Mouse (Mus musculus) left cerebral cortex, postnatal 25 days (tissue): ENCODE data around the gene Rdh16. TPM values are rescaled to one million over a fixed set of nuclear protein-coding genes. Genes with fewer than 3 reads are reported as not detected.
"Not testable (repeated sequence)": the region's sequence is repeated elsewhere in the genome, so short reads cannot be mapped to it uniquely, and the experiment has no call there.

ENCODE experiments used
- DNase-seq, 2 experiments: peaks; one replicate each; pipeline ENCODE4 v3.0.0; 2022; ENCODE audit warnings: low spot score in 2 of 2, mixed read lengths in 1 of 2
- intact Hi-C: fragments of 180-260 bp; cut with DNase I; formaldehyde crosslinking; loops from one replicate; pipeline ENCODE4 v1.15.1; 2025
- total RNA-seq, 2 experiments: library from RNA; stranded (reverse); gene quantifications; 2 replicates each; pipeline ENCODE4 v1.2.3; 2021

Rdh16 gene
- total RNA-seq, 2 experiments from 2014 or later, result 0.11 to 0.14 TPM

GRCm38 (mm10) chr10:127821806-127822205, 20.9 kb downstream of the Rdh16 start:
- DNase-seq, intact Hi-C loops: not testable (repeated sequence)

- intact Hi-C loops, result loop anchor here (5.0 kb wide), 1 partner anchor 112 kb away; no protein-coding TSS in a partner anchor
- DNase-seq, result peak in 1 of 2 experiments; percentile 4
Observed at GRCm38 (mm10) chr10:127825386-127825785, 24.4 kb downstream of the Rdh16 start.

GRCm38 (mm10) chr10:127829121-127829520, 28.2 kb downstream of the Rdh16 start:
- no peak for DNase-seq
- intact Hi-C loops, result loop anchor here (5.0 kb wide), 1 partner anchor 108 kb away; no protein-coding TSS in a partner anchor

GRCm38 (mm10) chr10:127834186-127834585, 33.2 kb downstream of the Rdh16 start:
- intact Hi-C loops, DNase-seq: not testable (repeated sequence)

- DNase-seq, result no peak
- intact Hi-C loops, result no loop called here
Observed at GRCm38 (mm10) chr10:127835292-127835691, 34.3 kb downstream of the Rdh16 start.

- DNase-seq, intact Hi-C loops: not testable (repeated sequence)
Observed at GRCm38 (mm10) chr10:127837793-127838192, 36.8 kb downstream of the Rdh16 start.

GRCm38 (mm10) chr10:127838539-127838938, 37.6 kb downstream of the Rdh16 start:
- DNase-seq, result peak in 1 of 2 experiments; percentile 59
- intact Hi-C loops, result no loop called here

- intact Hi-C loops, result no loop called here
- DNase-seq, result no peak
Observed at GRCm38 (mm10) chr10:127840776-127841175, 39.8 kb downstream of the Rdh16 start.

- DNase-seq, intact Hi-C loops: not testable (repeated sequence)
Observed at GRCm38 (mm10) chr10:127845945-127846344, 45.0 kb downstream of the Rdh16 start.

- DNase-seq, result no peak
- intact Hi-C loops, result no loop called here
Observed at GRCm38 (mm10) chr10:127848089-127848488, 47.1 kb downstream of the Rdh16 start.

- DNase-seq, result no peak
- intact Hi-C loops, result no loop called here
Observed at GRCm38 (mm10) chr10:127849628-127850027, 48.7 kb downstream of the Rdh16 start, which contains the start of gene Rdh19. Rdh19 (plus strand) TSS chr10:127849928.

GRCm38 (mm10) chr10:127856376-127856775, 55.4 kb downstream of the Rdh16 start:
- intact Hi-C loops, result no loop called here
- peak in 1 of 2 experiments; percentile 11 for DNase-seq

GRCm38 (mm10) chr10:127864931-127865330, 64.0 kb downstream of the Rdh16 start:
- DNase-seq, result no peak
- intact Hi-C loops, result no loop called here

- no peak for DNase-seq
- intact Hi-C loops, result no loop called here
Observed at GRCm38 (mm10) chr10:127866232-127866631, 65.3 kb downstream of the Rdh16 start, which contains the start of gene Rdh16f2. Rdh16f2 (plus strand) TSS chr10:127866474.

- intact Hi-C loops, result loop anchor here (5.0 kb wide), 1 partner anchor 65 kb away; no protein-coding TSS in a partner anchor
- DNase-seq, result peak; percentile 2 to 30
Observed at GRCm38 (mm10) chr10:127872484-127872883, 71.5 kb downstream of the Rdh16 start.

GRCm38 (mm10) chr10:127877681-127878080, 76.7 kb downstream of the Rdh16 start:
- intact Hi-C loops, result no loop called here

GRCm38 (mm10) chr10:127878262-127879057, 77.5 kb downstream of the Rdh16 start:
- intact Hi-C loops, result no loop called here
- no peak for DNase-seq

More at GRCm38 (mm10) chr10:127877681-127878080, 76.7 kb downstream of the Rdh16 start:
- no peak for DNase-seq

- peak in 1 of 2 experiments; percentile 4 for DNase-seq
- intact Hi-C loops, result no loop called here
Observed at GRCm38 (mm10) chr10:127879155-127879688, 78.3 kb downstream of the Rdh16 start.

- intact Hi-C loops, result no loop called here
- no peak for DNase-seq
Observed at GRCm38 (mm10) chr10:127881041-127881440, 80.1 kb downstream of the Rdh16 start.

GRCm38 (mm10) chr10:127886551-127886950, 85.6 kb downstream of the Rdh16 start:
- intact Hi-C loops, result no loop called here
- DNase-seq, result no peak

GRCm38 (mm10) chr10:127886971-127887370, 86.0 kb downstream of the Rdh16 start:
- DNase-seq, result no peak
- intact Hi-C loops, result no loop called here
